Mouse (Mus musculus): ENCODE results near the gene Ank3. TPM values are rescaled to one million over a fixed set of nuclear protein-coding genes. Genes with fewer than 3 reads are reported as not detected.
A peak's percentile ranks its signal among the peaks of the same experiment; 100 is the strongest.

Ank3 gene
- polyA plus RNA-seq, 1 experiment from 2014 or later: 69.3 TPM

DNA sequence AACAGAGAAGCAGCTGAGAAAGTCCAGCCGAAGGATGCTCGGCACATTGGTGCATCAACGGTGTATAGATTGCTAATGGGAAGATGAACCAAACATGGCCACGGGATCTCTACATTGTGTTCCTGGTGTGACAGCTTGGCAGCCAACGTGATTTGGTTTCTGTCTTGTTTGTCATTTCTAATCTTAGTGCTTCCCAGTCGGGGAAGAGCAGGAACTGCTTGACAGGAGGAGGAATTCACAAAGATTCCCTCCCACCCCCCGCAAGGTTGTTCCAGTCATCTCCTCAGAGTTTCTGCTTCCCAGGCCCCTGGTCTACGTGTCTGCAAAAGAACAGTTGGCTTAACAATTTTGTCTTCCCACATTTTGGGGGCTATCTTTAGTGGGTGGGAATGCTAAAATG lies 111.8 kb downstream of the Ank3 start:
- no peak overlapping the region for H3K27ac ChIP-seq (ENCODE audit: low read depth, low read length)
- no peak overlapping the region for H3K4me2 ChIP-seq (ENCODE audit: low read length)
- no peak overlapping the region for H3K9ac ChIP-seq (ENCODE audit: low read depth, low read length)
- ATAC-seq: no peak
- H3K27me3 ChIP-seq (replicated peaks; ENCODE audit: control insufficient read depth, insufficient read depth, low read length): no peaks in the 10 kb centered on the region
- no peak overlapping the region for H3K4me3 ChIP-seq (ENCODE audit: low read length)
- H3K4me1 ChIP-seq (ENCODE audit: control insufficient read depth, insufficient read depth, low read depth, low read length): no peaks in the 10 kb centered on the region
- no peaks in the 10 kb centered on the region for H3K36me3 ChIP-seq (ENCODE audit: control insufficient read depth, insufficient read depth, low read length)
- no peaks in the 10 kb centered on the region for H3K9me3 ChIP-seq (ENCODE audit: control insufficient read depth, low read length)
- 82% methylated on average over 8 of the region's 8 CpGs for WGBS

DNA sequence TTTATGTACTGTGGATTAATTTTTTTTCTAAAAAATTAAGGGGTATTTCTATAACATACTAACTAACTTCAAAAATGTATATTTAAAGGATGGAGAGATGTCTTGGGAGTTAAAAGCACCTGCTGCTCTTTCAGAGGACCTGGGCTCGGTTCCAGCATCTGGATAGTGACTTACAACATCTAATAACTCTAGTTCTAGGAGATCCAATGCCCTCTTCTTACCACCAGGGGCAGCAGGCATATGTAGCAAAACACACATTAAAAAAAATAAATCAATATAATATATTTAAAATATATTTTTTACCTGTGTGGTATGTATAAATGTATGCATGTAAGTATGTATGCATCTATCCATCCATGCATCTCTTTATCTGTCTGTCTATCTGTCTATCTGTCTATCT lies 112.7 kb downstream of the Ank3 start:
- 79% methylated on average over 1 of the region's 1 CpGs for WGBS
- no peaks in the 10 kb centered on the region for H3K27me3 ChIP-seq (replicated peaks; ENCODE audit: control insufficient read depth, insufficient read depth, low read length)

DNA sequence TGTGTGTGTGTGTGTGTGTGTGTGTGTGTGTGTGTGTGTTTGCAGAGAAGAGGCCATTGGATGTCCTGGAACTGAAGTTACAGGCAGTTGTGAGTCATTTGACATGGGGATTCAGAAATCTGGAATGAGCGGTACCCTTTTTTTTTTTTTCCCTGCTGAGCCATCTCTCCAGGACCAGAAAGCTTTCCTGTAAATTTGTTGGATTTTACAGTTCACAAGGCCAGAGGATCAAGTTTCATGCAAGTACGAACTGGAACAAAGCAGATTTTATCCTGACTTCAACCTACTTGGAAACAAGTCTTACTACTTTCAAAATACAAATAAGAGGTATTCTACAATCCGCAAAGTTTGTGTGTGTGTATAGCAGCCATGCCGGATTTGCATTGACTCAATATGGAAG lies 123.4 kb downstream of the Ank3 start:
- no peak overlapping the region for H3K4me2 ChIP-seq (ENCODE audit: low read length)
- no peaks in the 10 kb centered on the region for H3K36me3 ChIP-seq (ENCODE audit: control insufficient read depth, insufficient read depth, low read length)
- H3K9me3 ChIP-seq (ENCODE audit: control insufficient read depth, low read length): no peaks in the 10 kb centered on the region
- WGBS: 88% methylated on average over 4 of the region's 4 CpGs
- no peak overlapping the region for H3K4me3 ChIP-seq (ENCODE audit: low read length)
- no peak overlapping the region for H3K27ac ChIP-seq (ENCODE audit: low read depth, low read length)
- no peak overlapping the region for H3K9ac ChIP-seq (ENCODE audit: low read depth, low read length)
- no peaks in the 10 kb centered on the region for H3K4me1 ChIP-seq (ENCODE audit: control insufficient read depth, insufficient read depth, low read depth, low read length)
- no peaks in the 10 kb centered on the region for H3K27me3 ChIP-seq (replicated peaks; ENCODE audit: control insufficient read depth, insufficient read depth, low read length)
- ATAC-seq: no peak

More for the DNA sequence above, 112.7 kb downstream of the Ank3 start:
- H3K9me3 ChIP-seq (ENCODE audit: control insufficient read depth, low read length): no peaks in the 10 kb centered on the region
- no peak overlapping the region for H3K4me2 ChIP-seq (ENCODE audit: low read length)
- no peak for ATAC-seq
- H3K36me3 ChIP-seq (ENCODE audit: control insufficient read depth, insufficient read depth, low read length): no peaks in the 10 kb centered on the region
- no peak overlapping the region for H3K4me3 ChIP-seq (ENCODE audit: low read length)
- no peaks in the 10 kb centered on the region for H3K4me1 ChIP-seq (ENCODE audit: control insufficient read depth, insufficient read depth, low read depth, low read length)
- no peak overlapping the region for H3K9ac ChIP-seq (ENCODE audit: low read depth, low read length)
- H3K27ac ChIP-seq (ENCODE audit: low read depth, low read length): no peak overlapping the region

DNA sequence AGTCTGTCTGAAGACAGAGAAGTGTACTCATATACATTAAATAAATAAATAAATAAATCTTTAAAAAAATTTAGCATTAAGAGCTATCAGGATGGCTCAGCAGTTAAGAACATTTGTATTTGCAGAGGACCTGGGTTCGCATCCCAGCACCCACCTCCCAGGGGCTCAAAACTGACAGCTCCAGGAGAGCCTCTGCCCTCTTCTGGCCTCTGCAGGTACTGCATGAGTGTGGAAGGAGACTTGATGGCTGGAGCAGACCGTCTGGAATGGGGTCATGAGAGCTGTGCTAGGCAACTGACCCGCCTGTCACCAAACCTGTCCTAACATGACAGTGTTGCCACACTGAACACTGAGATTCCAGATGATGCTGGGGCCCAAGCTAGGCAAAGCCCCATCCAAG lies 124.6 kb downstream of the Ank3 start:
- H3K27me3 ChIP-seq (replicated peaks; ENCODE audit: control insufficient read depth, insufficient read depth, low read length): no peaks in the 10 kb centered on the region
- no peaks in the 10 kb centered on the region for H3K4me1 ChIP-seq (ENCODE audit: control insufficient read depth, insufficient read depth, low read depth, low read length)
- H3K27ac ChIP-seq (ENCODE audit: low read depth, low read length): no peak overlapping the region
- no peaks in the 10 kb centered on the region for H3K9me3 ChIP-seq (ENCODE audit: control insufficient read depth, low read length)
- H3K36me3 ChIP-seq (ENCODE audit: control insufficient read depth, insufficient read depth, low read length): no peaks in the 10 kb centered on the region
- no peak overlapping the region for H3K4me2 ChIP-seq (ENCODE audit: low read length)
- no peak overlapping the region for H3K4me3 ChIP-seq (ENCODE audit: low read length)
- no peak overlapping the region for H3K9ac ChIP-seq (ENCODE audit: low read depth, low read length)
- no peak for ATAC-seq
- WGBS: 74% methylated on average over 3 of the region's 3 CpGs

DNA sequence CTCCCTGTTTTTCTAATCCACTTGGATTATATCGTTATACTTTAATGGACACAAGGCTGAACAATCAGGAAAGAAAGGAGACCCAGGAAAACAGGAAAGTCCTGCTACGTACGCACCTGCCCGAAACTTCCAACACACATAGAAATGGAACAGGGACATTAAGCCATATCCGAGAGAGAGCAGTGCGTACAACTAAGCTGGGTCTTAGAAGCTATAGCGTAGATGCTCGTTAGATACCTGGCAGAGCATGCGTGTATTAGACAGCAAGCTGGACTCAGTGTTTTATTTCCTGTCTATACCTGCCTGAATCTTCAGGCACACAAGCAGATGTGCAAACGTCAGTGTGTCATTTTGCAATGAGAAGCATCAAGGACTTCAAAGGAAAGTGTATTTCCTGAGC lies 128.7 kb downstream of the Ank3 start:
- Histone ChIP-seq H3K27ac (ENCODE audit: low read depth, low read length) (no peak overlapping the region), H3K9me3 (ENCODE audit: control insufficient read depth, low read length) (0 out of 2 replicates have a peak, but pooled peaks cover 2% of the 10 kb centered on the region), H3K4me3 (ENCODE audit: low read length) (no peak overlapping the region), H3K27me3 (replicated peaks; ENCODE audit: control insufficient read depth, insufficient read depth, low read length) (no peaks in the 10 kb centered on the region), H3K36me3 (ENCODE audit: control insufficient read depth, insufficient read depth, low read length) (no peaks in the 10 kb centered on the region), H3K4me1 (ENCODE audit: control insufficient read depth, insufficient read depth, low read depth, low read length) (peaks cover 2% of the 10 kb centered on the region; the same call in 1 of the 2 replicates), H3K9ac (ENCODE audit: low read depth, low read length) (no peak overlapping the region), H3K4me2 (ENCODE audit: low read length) (no peak overlapping the region)
- no peak for ATAC-seq
- 88% methylated on average over 10 of the region's 10 CpGs for WGBS

DNA sequence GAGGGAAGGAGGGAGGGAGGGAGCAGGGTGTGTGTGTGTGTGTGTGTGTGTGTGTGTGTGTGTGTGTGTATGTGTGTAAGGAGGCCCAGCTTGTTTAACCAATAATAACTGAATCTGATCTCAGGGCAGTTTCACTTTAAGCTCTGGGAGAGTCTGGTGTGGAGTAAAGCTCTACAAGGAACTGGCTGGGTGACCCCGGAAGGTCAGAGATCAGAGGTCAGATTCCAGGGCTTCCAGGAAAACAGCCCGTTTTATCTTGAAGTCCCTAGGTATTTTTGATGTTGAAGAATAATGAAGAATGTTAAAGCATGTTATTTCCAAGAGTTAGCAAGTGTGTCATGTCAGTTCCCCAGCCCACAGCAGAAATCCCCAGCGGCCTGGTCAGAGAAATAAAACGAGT lies 130.2 kb downstream of the Ank3 start:
- H3K9me3 ChIP-seq (ENCODE audit: control insufficient read depth, low read length): 0 out of 2 replicates have a peak, but pooled peaks cover 2% of the 10 kb centered on the region
- no peak overlapping the region for H3K9ac ChIP-seq (ENCODE audit: low read depth, low read length)
- H3K27ac ChIP-seq (ENCODE audit: low read depth, low read length): no peak overlapping the region
- H3K4me2 ChIP-seq (ENCODE audit: low read length): no peak overlapping the region
- H3K27me3 ChIP-seq (replicated peaks; ENCODE audit: control insufficient read depth, insufficient read depth, low read length): no peaks in the 10 kb centered on the region
- 62% methylated on average over 4 of the region's 4 CpGs for WGBS
- peaks cover 8% of the 10 kb centered on the region for H3K4me1 ChIP-seq (ENCODE audit: control insufficient read depth, insufficient read depth, low read depth, low read length)
- no peak overlapping the region for H3K4me3 ChIP-seq (ENCODE audit: low read length)
- H3K36me3 ChIP-seq (ENCODE audit: control insufficient read depth, insufficient read depth, low read length): no peaks in the 10 kb centered on the region
- ATAC-seq: no peak

DNA sequence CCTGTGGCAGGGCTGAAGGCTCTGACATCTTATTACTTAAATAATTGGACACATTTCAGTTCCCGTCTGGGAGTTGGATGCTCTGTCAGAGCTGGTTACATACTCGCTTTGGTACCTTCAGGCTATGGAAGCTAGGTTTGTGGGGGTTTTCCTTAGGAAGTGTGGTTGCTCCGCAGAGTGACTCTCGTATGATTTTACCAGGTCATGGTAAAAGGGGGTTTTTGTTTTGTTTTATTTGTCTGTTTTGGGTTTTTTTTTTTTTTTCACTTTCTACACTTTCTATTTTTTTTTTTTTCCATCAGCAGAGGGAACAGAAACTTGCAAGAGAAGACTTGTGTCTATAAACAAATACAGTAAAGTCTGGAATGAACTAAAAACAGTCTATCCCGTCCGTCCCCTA lies 131.8 kb downstream of the Ank3 start:
- H3K9me3 ChIP-seq (ENCODE audit: control insufficient read depth, low read length): 0 out of 2 replicates have a peak, but pooled peaks cover 2% of the 10 kb centered on the region
- H3K4me2 ChIP-seq (ENCODE audit: low read length): no peak overlapping the region
- no peak overlapping the region for H3K27ac ChIP-seq (ENCODE audit: low read depth, low read length)
- 82% methylated on average over 6 of the region's 6 CpGs for WGBS
- ATAC-seq: no peak
- H3K9ac ChIP-seq (ENCODE audit: low read depth, low read length): no peak overlapping the region
- no peaks in the 10 kb centered on the region for H3K36me3 ChIP-seq (ENCODE audit: control insufficient read depth, insufficient read depth, low read length)
- peaks cover 8% of the 10 kb centered on the region for H3K4me1 ChIP-seq (ENCODE audit: control insufficient read depth, insufficient read depth, low read depth, low read length)
- H3K4me3 ChIP-seq (ENCODE audit: low read length): no peak overlapping the region
- no peaks in the 10 kb centered on the region for H3K27me3 ChIP-seq (replicated peaks; ENCODE audit: control insufficient read depth, insufficient read depth, low read length)

DNA sequence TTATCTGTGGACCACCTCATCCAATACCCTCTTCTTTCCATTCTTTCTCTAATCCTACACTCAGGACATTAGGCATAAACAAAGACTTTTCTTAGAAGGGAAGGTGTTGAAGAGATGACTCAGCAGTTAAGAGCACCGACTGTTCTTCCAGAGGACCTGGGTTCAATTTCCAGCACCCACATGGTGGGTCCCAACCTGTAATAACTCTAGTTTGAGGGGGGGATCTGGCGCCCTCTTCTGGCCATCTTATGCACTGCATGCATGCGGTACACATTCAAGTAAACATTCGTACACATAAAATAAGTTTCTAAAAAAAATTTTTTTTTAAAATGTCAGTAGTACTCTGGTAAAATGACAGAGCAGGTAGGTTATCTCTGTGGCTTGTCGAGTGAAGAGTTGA lies 133.0 kb downstream of the Ank3 start:
- H3K4me1 ChIP-seq (ENCODE audit: control insufficient read depth, insufficient read depth, low read depth, low read length): peaks cover 8% of the 10 kb centered on the region
- no peak overlapping the region for H3K27ac ChIP-seq (ENCODE audit: low read depth, low read length)
- 80% methylated on average over 5 of the region's 5 CpGs for WGBS
- no peak for ATAC-seq
- no peaks in the 10 kb centered on the region for H3K36me3 ChIP-seq (ENCODE audit: control insufficient read depth, insufficient read depth, low read length)
- 0 out of 2 replicates have a peak, but pooled peaks cover 2% of the 10 kb centered on the region for H3K9me3 ChIP-seq (ENCODE audit: control insufficient read depth, low read length)
- H3K27me3 ChIP-seq (replicated peaks; ENCODE audit: control insufficient read depth, insufficient read depth, low read length): no peaks in the 10 kb centered on the region
- no peak overlapping the region for H3K4me3 ChIP-seq (ENCODE audit: low read length)
- no peak overlapping the region; the same call in 1 of the 2 replicates for H3K4me2 ChIP-seq (ENCODE audit: low read length)
- H3K9ac ChIP-seq (ENCODE audit: low read depth, low read length): no peak overlapping the region

DNA sequence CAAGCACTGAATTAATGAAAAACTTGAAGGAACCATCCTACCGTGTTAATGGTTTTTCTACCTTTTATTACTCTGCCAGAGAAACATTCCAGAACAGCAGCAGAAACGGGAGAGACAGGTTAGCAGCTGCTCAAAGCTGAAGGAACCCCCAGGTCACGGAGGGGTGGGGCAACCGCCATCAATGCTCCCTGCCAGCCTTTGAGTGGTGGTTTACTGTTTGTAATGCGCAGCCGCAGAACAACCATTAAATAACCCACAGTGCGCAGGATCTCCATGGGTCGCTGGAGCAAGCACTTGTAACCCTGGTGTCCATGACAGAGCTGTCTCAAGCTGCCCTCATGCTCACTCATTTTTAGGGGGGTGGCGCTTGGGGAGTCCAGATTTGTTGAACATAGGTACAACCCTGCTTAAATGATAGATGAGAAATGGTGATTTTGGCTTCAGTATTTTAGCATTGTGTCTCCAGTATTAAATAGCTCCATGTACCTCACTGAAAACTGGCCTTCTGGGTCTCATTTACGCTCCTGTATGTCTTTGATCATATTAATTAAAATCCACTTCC lies 133.7 kb downstream of the Ank3 start:
- WGBS: 53% methylated on average over 10 of the region's 10 CpGs
- peak overlapping the region; percentile 59 for H3K4me2 ChIP-seq (ENCODE audit: low read length)
- no peaks in the 10 kb centered on the region for H3K27me3 ChIP-seq (replicated peaks; ENCODE audit: control insufficient read depth, insufficient read depth, low read length)
- H3K27ac ChIP-seq (ENCODE audit: low read depth, low read length): peak overlapping the region; percentile 42
- no peak overlapping the region for H3K9ac ChIP-seq (ENCODE audit: low read depth, low read length)
- H3K36me3 ChIP-seq (ENCODE audit: control insufficient read depth, insufficient read depth, low read length): no peaks in the 10 kb centered on the region
- ATAC-seq: no peak
- H3K4me1 ChIP-seq (ENCODE audit: control insufficient read depth, insufficient read depth, low read depth, low read length): peaks cover 8% of the 10 kb centered on the region
- peak overlapping the region; percentile 19; the same call in 1 of the 2 replicates for H3K4me3 ChIP-seq (ENCODE audit: low read length)
- 0 out of 2 replicates have a peak, but pooled peaks cover 2% of the 10 kb centered on the region for H3K9me3 ChIP-seq (ENCODE audit: control insufficient read depth, low read length)

Data from hindbrain, embryonic 16.5 days (tissue).